Mouse (Mus musculus) hindbrain, embryonic 11.5 days (tissue): ENCODE measurements around the gene Chst14. TPM values are rescaled to one million over a fixed set of nuclear protein-coding genes. Genes with fewer than 3 reads are reported as not detected.

ENCODE experiments used
- polyA plus RNA-seq: library from polyadenylated mRNA; unstranded; fragments of >200 nt; fragmentation: Nextera tagmentation; extraction: Ambion mirVana; gene quantifications from 2 replicates; pipeline ENCODE4 v1.2.1, GENCODE M21; 2014

The Chst14 gene
- polyA plus RNA-seq, 1 experiment from 2014 or later, result 22.2 TPM

Other genes with a start within 250 kb of the Chst14 start
- gene Ankrd63, start 222.5 kb upstream of the Chst14 start, polyA plus RNA-seq, result not detected in 2 replicates
- gene Plcb2, start 198.1 kb upstream of the Chst14 start, polyA plus RNA-seq, result 0.32 and 0.43 TPM in 2 replicates
- 34.1 and 35.4 TPM in 2 replicates for gene Inafm2, start 180.7 kb upstream of the Chst14 start, polyA plus RNA-seq
- 0.68 and 0.98 TPM in 2 replicates for gene Ccdc9b, start 163.8 kb upstream of the Chst14 start, polyA plus RNA-seq
- gene Phgr1, start 153.7 kb upstream of the Chst14 start, polyA plus RNA-seq, result not detected in 2 replicates
- gene Disp2, start 146.8 kb upstream of the Chst14 start, polyA plus RNA-seq, result 8.5 and 9.2 TPM in 2 replicates
- 156 and 163 TPM in 2 replicates for gene Knstrn, start 112.5 kb upstream of the Chst14 start, polyA plus RNA-seq
- gene Ivd, start 64.5 kb upstream of the Chst14 start, polyA plus RNA-seq, result 42.1 and 45.0 TPM in 2 replicates
- 2.1 TPM in 2 replicates for gene Bahd1, start 26.1 kb upstream of the Chst14 start, polyA plus RNA-seq
- gene Ccdc32, start 102.9 kb downstream of the Chst14 start, polyA plus RNA-seq, result 23.3 and 25.8 TPM in 2 replicates
- gene Rpusd2, start 108.3 kb downstream of the Chst14 start, polyA plus RNA-seq, result 6.6 and 7.2 TPM in 2 replicates
- 37.2 and 47.9 TPM in 2 replicates for gene Knl1, start 120.6 kb downstream of the Chst14 start, polyA plus RNA-seq
- gene Rad51, start 186.3 kb downstream of the Chst14 start, polyA plus RNA-seq, result 48.1 and 57.9 TPM in 2 replicates
- gene Rmdn3, start 230.5 kb downstream of the Chst14 start, polyA plus RNA-seq, result 43.6 and 45.7 TPM in 2 replicates
- 4.9 and 5.4 TPM in 2 replicates for gene Gchfr, start 241.3 kb downstream of the Chst14 start, polyA plus RNA-seq
- 0.32 and 0.33 TPM in 2 replicates for gene Gm14137, start 248.0 kb downstream of the Chst14 start, polyA plus RNA-seq